In the genomic region with DNA sequence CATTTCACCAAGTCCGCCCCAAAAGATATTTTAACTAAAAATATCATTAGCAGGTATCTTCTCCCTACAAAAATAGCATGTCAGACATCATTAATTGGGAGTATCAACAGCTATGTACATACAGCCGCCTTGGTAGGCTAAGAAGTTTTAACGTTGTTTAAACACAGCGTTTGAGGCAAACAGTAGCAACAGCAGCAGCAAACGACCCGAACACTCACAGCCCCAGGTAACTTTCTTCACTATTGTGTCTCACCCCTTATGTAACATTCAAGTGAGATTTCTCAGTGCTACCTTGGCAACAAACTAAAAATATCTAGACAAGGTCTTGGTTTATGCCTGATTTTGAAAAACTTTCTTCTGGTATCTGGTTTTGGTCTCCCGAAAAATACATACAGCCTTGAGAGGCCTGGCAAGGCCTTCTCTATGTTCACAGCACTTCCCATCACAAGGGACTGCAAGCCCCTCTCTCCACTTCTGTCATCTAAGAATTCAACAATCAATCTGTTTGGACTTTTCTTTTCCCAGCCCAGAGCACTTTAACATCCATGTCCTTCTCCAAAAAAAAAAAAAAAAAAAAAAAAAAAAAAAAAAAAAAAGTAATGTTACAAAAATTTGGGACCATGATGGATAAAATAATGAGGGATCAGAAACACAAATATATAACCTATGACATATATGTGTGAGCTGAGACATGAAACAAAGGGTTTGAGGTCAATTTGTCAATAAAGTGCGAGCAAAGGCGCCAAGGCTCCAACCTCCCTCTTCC, we compare ENCODE assay signal across 10 mouse cellular contexts. TPM values are rescaled to one million over a fixed set of nuclear protein-coding genes. Genes with fewer than 3 reads are reported as not detected.
A peak's percentile ranks its signal among the peaks of the same experiment; 100 is the strongest.
DNase-seq lines count a peak whose midpoint lies in the region; ATAC-seq and TF ChIP-seq lines count a peak whose summit lies in the region.
"Had no signal": no experiment of that assay in that cellular context is flagged by ENCODE, and none has a peak within 500 bp of the region (broad histone marks: within the 10 kb centered on the region; RNA-seq: fewer than 3 reads in every experiment).

No protein-coding gene starts in this region.

- no peak overlapping the region for H3K27ac ChIP-seq in hindbrain, embryonic 11.5 days (ENCODE audit: low read depth, low read length)
- no peak overlapping the region for H3K27ac ChIP-seq in hindbrain, embryonic 10.5 days
- no peak overlapping the region for H3K27ac ChIP-seq in embryonic fibroblast, embryonic 13.5 days (ENCODE audit: insufficient read depth, low read length)
- H3K27ac ChIP-seq in hindbrain, embryonic 13.5 days, result no peak overlapping the region

- WGBS in hindbrain, embryonic 11.5 days, result 69% methylated on average over 9 of the region's 9 CpGs
- WGBS in hindbrain, embryonic 10.5 days, result 68% methylated on average over 9 of the region's 9 CpGs
- 74% methylated on average over 9 of the region's 9 CpGs for WGBS in hindbrain, embryonic 13.5 days

- H3K36me3 ChIP-seq in hindbrain, embryonic 11.5 days (ENCODE audit: control insufficient read depth, insufficient read depth, low read length), result no peaks in the 10 kb centered on the region
- H3K36me3 ChIP-seq in hindbrain, embryonic 10.5 days, result no peaks in the 10 kb centered on the region
- no peaks in the 10 kb centered on the region for H3K36me3 ChIP-seq in hindbrain, embryonic 13.5 days
- H3K36me3 ChIP-seq in myocyte (ENCODE audit: control insufficient read depth, insufficient read depth), result no peaks in the 10 kb centered on the region

- no peaks in the 10 kb centered on the region for H3K9me3 ChIP-seq in hindbrain, embryonic 11.5 days (ENCODE audit: control insufficient read depth, low read length)
- no peaks in the 10 kb centered on the region for H3K9me3 ChIP-seq in hindbrain, embryonic 10.5 days
- H3K9me3 ChIP-seq in hindbrain, embryonic 13.5 days, result no peaks in the 10 kb centered on the region

- peaks cover 9% of the 10 kb centered on the region for H3K4me1 ChIP-seq in hindbrain, embryonic 11.5 days (replicated peaks; ENCODE audit: control insufficient read depth, insufficient read depth, low read length)
- peaks cover 49% of the 10 kb centered on the region for H3K4me1 ChIP-seq in hindbrain, embryonic 10.5 days (replicated peaks)
- no peaks in the 10 kb centered on the region for H3K4me1 ChIP-seq in embryonic fibroblast, embryonic 13.5 days (ENCODE audit: control insufficient read depth, insufficient read depth, low read length)
- H3K4me1 ChIP-seq in hindbrain, embryonic 13.5 days (replicated peaks), result peaks cover 41% of the 10 kb centered on the region

- H3ac ChIP-seq in myocyte (ENCODE audit: control insufficient read depth, insufficient read length), result no peak overlapping the region

- ATAC-seq in hindbrain, embryonic 11.5 days (ENCODE audit: low FRiP score), result no peak
- ATAC-seq in hindbrain, embryonic 13.5 days (ENCODE audit: low FRiP score), result no peak
- ATAC-seq: inflammation-experienced regulatory T-cells, adult 6 months had no signal

- no peak for DNase-seq in hindbrain, embryonic 11.5 days (ENCODE audit: low spot score)
- DNase-seq in hindbrain, embryonic 10.5 days (ENCODE audit: low spot score), result no peak
- no peak for DNase-seq in c-Kit-positive CD71-positive TER-119-positive erythroid progenitor cells, embryonic 14.5 days (ENCODE audit: low spot score)
- DNase-seq in cerebellum, adult 11 months, result no peak
- DNase-seq: cerebellum, adult 9-10 months; thymus, postnatal 14 days had no signal

- 0 out of 2 replicates have a peak overlapping the region, but pooled peaks have one; percentile 55 for H3K4me3 ChIP-seq in hindbrain, embryonic 11.5 days (ENCODE audit: low read depth, low read length)
- no peak overlapping the region for H3K4me3 ChIP-seq in hindbrain, embryonic 10.5 days
- 0 out of 2 replicates have a peak overlapping the region, but pooled peaks have one; percentile 47 for H3K4me3 ChIP-seq in embryonic fibroblast, embryonic 13.5 days (ENCODE audit: insufficient read depth, low read length)
- H3K4me3 ChIP-seq in hindbrain, embryonic 13.5 days, result peak overlapping the region; percentile 68
- peak overlapping the region; percentile 71 for H3K4me3 ChIP-seq in myocyte

- no peak overlapping the region; the same call in 1 of the 2 replicates for H3K4me2 ChIP-seq in hindbrain, embryonic 11.5 days (replicated peaks; ENCODE audit: low read depth, low read length)
- peak overlapping the region; percentile 99 for H3K4me2 ChIP-seq in hindbrain, embryonic 13.5 days
- H3K4me2 ChIP-seq in myocyte (ENCODE audit: low read depth), result peak overlapping the region; percentile 99

- TF ChIP-seq CTCF in embryonic fibroblast, embryonic 13.5 days (IDR thresholded peaks at IDR 0.05; ENCODE audit: borderline replicate concordance, insufficient read depth, low read length), result no peak

- TF ChIP-seq POLR2A in embryonic fibroblast, embryonic 13.5 days (IDR thresholded peaks at IDR 0.05; ENCODE audit: low read depth, low read length), result no peak
- TF ChIP-seq POLR2A in myocyte (IDR thresholded peaks at IDR 0.05; ENCODE audit: insufficient read length, low read depth), result no peak

- H3K79me2 ChIP-seq in myocyte (ENCODE audit: control insufficient read depth, insufficient read depth), result peaks cover 55% of the 10 kb centered on the region

- no peak overlapping the region for H3K9ac ChIP-seq in hindbrain, embryonic 11.5 days (ENCODE audit: low read depth, low read length)
- H3K9ac ChIP-seq in hindbrain, embryonic 13.5 days, result no peak overlapping the region

- H3K27me3 ChIP-seq in hindbrain, embryonic 11.5 days (ENCODE audit: control insufficient read depth, insufficient read depth, low read length), result peaks cover 43% of the 10 kb centered on the region
- peaks cover 73% of the 10 kb centered on the region for H3K27me3 ChIP-seq in hindbrain, embryonic 10.5 days (ENCODE audit: insufficient read depth, poor library complexity, severe bottlenecking)
- H3K27me3 ChIP-seq in hindbrain, embryonic 13.5 days, result peaks cover 63% of the 10 kb centered on the region
- no peaks in the 10 kb centered on the region for H3K27me3 ChIP-seq in myocyte (ENCODE audit: control insufficient read depth, insufficient read depth, insufficient read length)

TF ChIP-seq in myocyte, 11 proteins besides CTCF, POLR2A, EP300 and RAD21:
- TF ChIP-seq TCF12 (IDR thresholded peaks at IDR 0.05; ENCODE audit: insufficient read depth, poor library complexity, severe bottlenecking) (no peak), E2F4 (IDR thresholded peaks at IDR 0.05; ENCODE audit: insufficient read depth) (no peak), SRF (IDR thresholded peaks at IDR 0.05; ENCODE audit: control insufficient read depth, insufficient read length, low read depth) (no peak), REST (IDR thresholded peaks at IDR 0.05; ENCODE audit: insufficient read depth, insufficient read length) (no peak), MYOG (IDR thresholded peaks at IDR 0.05; ENCODE audit: control insufficient read depth in 1 of 3, insufficient read depth in 1 of 3, insufficient read length in 2 of 3, low read depth in 2 of 3) (no peak), CEBPB (IDR thresholded peaks at IDR 0.05; ENCODE audit: insufficient read depth, poor library complexity, severe bottlenecking) (no peak), POLR2AphosphoS2 (IDR thresholded peaks at IDR 0.05; ENCODE audit: insufficient read length, low read depth) (no peak), TCF3 (IDR thresholded peaks at IDR 0.05; ENCODE audit: insufficient read length, low read depth) (no peak), MAX (IDR thresholded peaks at IDR 0.05; ENCODE audit: low read depth) (no peak), USF1 (IDR thresholded peaks at IDR 0.05; ENCODE audit: low read depth) (no peak), MYOD1 (IDR thresholded peaks at IDR 0.05; ENCODE audit: control insufficient read depth in 1 of 3, insufficient read length in 2 of 3, low read depth in 2 of 3) (no peak)
TF ChIP-seq in myocyte: peak in this region for 0.

RNA-seq across cellular contexts. Expression of gene Bhlhe41, which starts 3.7 kb away (rescaled TPM):
- 1.5 and 1.8 TPM in 2 replicates for polyA plus RNA-seq in hindbrain, embryonic 11.5 days (2014; fragmentation: Nextera tagmentation; extraction: Ambion mirVana)
- polyA plus RNA-seq in hindbrain, embryonic 10.5 days (2016; fragmentation: Nextera tagmentation; extraction: Ambion mirVana), result 1.2 TPM in 2 replicates
- 8.0 and 9.3 TPM in 2 replicates for polyA plus RNA-seq in embryonic fibroblast, embryonic 13.5 days (2011; ENCODE audit: insufficient read length, low read depth, missing spikeins)
- 4.0 and 4.1 TPM in 2 replicates for polyA plus RNA-seq in hindbrain, embryonic 13.5 days (2015; fragmentation: Nextera tagmentation; extraction: Ambion mirVana)
- polyA plus RNA-seq in myocyte (2012; fragmentation: generic; extraction: Trizol), result 15.6 TPM
